Comparison of ENCODE assay signal across 14 mouse cellular contexts in genomic region chr8:111480691-111481090, GRCm38 (mm10).
"Had no signal": no experiment of that assay in that cellular context is flagged by ENCODE, and none has a peak within 500 bp of the region (broad histone marks: within the 10 kb centered on the region; RNA-seq: fewer than 3 reads in every experiment).

No protein-coding gene starts in this region.

- ATAC-seq: midbrain, embryonic 16.5 days had no signal

- DNase-seq: lung, adult 18-20 months; lung, embryonic 14.5 days; lung, postnatal 10 days; lung, postnatal 4 days; midbrain, embryonic 14.5 days; retina, postnatal 1 day; right cerebral cortex, adult 18-20 months; right cerebral cortex, postnatal 25 days; right cerebral cortex, postnatal 4 days; spleen, adult 18-20 months; thymus, adult 18-20 months; thymus, postnatal 14 days; thymus, postnatal 36 days had no signal
